Mouse (Mus musculus) kidney, adult 11 months (tissue): ENCODE results near the gene Taf10.
"Not testable (repeated sequence)": the region's sequence is repeated elsewhere in the genome, so short reads cannot be mapped to it uniquely, and the experiment has no call there.

Experiments used
- DNase-seq: peaks from one replicate; pipeline ENCODE4 v3.0.0; 2022

The Taf10 gene

DNA sequence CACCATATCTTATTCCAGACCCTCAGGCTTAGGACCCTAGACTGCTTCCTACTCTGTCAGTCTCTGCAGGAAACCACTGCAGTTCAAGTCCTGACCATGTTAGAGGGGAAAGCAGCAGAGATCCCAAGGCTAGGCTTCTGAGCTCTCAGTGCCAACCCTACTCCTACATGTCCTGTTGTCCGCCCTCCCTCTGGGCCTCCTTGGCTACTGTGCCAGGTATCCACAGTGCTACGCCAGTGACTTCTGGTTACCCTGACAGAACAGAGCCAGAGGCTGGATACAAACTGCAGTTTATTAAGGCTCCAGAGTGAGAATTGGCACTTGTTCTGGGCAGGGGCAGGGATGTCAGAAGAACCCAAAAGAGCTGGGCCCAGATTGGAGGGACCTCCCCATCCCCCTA lies 8.6 kb upstream of the Taf10 start:
- no peak for DNase-seq

DNA sequence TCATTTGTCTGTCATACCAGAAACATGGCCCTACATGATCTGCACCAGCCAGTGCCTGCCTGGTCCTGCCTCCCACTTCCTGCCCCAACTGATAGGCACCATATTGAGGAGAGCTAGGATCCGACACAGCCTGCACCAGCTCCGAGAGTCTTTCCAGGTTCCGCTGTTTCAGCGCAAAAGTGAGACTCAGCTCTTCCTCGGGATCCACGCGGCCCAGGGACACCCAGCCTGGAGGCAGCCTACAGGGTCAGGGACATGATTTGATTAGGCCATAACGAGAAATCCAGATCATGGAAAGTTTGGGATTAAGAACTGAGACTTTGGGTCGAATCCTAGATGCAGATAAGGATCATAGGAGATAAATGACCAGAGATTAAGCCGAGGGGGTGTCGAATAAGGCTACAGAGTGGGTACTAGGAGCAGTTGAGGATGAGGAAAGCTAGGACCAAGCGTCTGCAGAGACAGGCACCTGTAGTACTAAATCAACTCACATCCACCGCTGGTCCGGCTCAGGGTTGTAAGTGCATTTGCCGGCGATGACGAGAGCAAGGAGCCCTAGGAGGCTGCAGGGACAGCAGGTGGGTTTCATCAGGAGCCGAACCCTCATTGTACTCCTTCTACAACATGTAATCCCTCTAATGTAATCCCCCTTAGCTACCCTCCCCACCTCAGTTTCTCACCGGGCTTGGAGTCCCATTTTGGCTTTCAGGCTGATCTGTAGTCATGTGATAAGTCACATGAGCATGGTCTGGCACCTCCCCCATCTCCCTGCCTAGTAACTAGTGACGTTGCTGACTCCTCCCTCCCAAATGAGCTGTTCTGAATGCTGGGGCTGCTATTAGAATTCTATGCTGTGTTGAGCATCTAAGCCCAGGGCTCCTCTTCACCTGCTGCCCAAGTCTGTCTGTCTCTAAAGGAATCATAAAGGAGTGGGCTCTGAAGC lies 7.6 kb upstream of the Taf10 start, which contains the start of gene Tpp1:
Gene Tpp1 (minus strand): TSS at position 745 of the 943 bp plus-strand sequence.
- peak; percentile 96 for DNase-seq

DNA sequence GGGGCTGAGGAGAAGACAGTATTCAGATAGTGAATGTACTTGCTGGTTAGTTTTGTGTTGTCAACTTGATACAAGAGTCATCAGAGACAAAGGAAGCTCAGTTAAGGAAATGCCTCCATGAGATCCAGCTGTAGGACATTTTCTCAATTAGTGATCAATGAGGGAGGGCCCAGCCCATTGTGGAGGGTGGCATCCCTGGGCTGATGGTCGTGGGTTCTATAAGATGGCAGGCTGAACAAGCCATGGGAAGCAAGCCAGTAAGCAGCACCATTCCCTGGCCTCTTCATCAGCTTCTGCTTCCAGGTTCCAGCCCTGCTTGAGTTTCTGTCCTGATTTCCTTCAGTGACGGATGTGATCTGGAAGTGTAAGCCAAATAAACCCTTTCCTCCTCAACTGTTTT lies 3.6 kb upstream of the Taf10 start:
- no peak for DNase-seq

DNA sequence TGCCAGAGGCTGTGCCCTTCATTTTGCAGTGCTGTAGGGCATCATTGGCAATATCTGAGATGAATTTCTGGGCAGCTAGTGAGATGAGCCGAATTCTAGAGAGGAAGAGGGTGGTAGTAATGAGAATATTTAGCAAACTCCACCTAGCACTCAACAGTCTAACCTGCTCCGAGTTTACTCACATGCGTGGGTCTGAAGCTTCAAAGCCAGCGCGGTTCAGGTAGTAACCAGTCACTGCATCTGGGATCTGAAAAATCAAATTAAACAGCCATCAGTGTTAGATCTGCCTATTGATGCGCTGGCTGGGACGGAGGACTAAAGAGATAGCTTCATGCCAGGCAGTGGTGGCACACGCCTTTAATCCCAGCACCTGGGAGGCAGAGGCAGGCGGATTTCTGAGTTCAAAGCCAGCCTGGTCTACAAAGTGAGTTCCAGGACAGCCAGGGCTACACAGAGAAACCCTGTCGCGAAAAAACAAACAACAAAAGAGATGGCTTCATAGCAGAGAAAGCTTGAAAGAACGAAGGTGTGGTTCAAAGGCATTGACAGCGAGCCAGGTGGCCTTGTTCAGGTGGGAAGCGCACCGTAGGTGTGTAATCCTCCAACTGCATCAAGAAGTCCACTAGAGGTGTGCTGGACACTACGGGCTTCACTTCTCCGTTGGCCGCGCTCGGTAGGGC lies 775 bp downstream of the Taf10 start:
- DNase-seq, result not testable (repeated sequence)

DNA sequence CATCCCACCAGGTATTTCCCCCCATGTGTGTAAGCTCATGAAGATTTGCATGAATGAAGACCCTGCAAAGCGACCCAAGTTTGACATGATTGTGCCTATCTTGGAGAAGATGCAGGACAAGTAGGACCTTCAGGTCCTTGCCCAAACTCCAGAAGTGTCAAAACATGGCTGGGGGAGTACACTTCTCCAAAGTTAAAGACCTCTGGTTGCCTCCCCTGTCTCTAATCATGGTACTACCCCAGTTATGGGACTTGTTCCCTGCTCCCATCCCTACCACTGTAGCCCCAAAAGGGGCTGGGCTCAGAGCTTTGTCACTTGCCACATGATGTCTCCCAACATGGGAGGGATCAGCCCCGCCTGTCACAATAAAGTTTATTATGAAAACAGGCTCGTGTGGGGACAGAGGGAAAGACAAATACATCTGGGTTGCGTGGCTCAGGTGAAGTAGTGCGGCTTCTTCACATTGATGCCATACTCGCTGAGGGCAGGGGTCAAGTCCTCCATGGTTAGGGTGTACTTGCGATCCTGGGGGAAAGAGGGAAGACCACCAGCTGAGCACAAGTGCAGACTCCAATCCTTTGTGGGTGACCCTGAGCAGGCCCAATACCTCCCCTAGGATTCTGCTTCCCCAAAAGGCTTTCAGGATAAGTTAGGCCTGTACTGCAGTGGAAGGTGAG lies 1.5 kb downstream of the Taf10 start:
- not testable (repeated sequence) for DNase-seq

DNA sequence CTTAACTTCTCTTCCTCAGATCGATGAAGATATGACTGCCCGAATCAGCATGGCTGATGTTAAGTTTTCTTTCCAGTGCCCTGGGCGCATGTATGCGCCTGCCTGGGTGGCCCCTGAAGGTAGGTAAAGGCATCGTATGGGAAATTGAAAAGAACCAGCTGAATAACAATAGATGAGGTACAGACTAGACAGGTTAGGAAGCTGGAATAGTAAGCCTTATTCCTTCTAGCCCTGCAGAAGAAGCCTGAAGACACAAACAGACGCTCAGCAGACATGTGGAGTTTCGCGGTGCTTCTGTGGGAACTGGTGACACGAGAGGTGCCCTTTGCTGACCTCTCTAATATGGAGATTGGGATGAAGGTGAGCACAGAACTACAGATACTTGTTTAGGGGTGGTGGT lies 2.2 kb downstream of the Taf10 start:
- no peak for DNase-seq

DNA sequence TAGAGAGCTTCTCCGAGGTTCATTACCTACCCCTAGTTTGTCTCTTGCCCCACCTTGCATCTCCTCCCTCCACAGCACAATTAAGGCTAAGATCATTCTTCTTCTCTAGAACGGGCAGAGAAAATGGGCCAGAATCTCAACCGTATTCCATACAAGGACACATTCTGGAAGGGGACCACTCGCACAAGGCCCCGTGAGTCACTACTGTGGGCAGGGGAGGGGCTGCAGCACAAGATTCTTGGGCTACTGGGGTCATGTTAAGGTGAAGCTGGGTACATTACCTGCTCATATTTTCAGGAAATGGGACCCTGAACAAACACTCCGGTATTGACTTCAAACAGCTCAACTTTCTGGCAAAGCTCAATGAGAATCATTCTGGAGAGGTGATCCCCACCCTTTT lies 3.3 kb downstream of the Taf10 start:
- no peak for DNase-seq

DNA sequence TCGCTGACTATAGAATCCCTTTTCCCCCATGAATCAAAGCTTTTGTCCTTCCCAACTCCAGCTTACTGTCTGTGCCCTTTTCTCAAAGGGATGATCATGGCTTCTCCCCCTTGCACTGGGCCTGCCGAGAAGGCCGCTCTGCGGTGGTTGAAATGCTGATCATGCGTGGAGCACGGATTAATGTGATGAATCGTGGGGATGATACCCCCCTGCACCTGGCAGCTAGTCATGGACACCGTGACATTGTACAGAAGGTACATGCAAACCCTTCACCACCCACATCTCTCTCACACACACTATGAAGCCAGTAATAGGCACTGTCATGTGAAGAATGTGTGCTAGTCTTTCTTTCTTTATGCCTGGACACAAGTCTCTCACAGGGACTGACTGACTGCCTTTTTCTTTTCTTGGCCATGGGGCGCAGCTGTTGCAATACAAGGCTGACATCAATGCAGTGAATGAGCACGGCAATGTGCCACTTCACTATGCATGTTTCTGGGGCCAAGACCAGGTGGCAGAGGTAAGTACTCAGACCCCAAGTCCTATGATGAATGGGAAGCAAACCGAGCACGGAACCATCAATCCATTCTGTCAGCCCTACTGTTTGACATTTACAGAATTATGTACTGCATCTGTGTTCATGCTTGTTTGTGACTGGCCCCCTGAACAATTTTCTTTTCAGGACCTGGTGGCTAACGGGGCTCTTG lies 3.9 kb downstream of the Taf10 start:
- no peak for DNase-seq

DNA sequence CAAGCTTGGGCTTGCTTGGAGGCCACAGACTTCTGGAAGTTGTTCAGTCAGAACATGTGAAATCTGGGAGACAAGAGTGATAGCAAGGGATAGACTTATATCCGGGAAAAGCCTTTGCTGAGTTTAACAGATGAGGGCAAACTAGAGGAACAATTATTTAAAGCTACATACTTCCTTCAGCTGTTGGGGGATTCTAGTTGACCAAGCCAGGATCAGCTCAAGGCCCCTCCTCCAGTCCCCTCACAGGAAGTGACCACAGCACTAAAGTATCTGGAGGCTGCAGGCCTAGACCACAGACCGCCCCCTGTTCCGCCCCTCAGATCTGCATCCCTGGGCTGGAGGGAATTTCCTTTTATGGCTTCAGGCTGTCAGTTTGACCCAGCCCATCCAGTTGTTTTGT lies 5.2 kb downstream of the Taf10 start:
- peak; percentile 77 for DNase-seq

DNA sequence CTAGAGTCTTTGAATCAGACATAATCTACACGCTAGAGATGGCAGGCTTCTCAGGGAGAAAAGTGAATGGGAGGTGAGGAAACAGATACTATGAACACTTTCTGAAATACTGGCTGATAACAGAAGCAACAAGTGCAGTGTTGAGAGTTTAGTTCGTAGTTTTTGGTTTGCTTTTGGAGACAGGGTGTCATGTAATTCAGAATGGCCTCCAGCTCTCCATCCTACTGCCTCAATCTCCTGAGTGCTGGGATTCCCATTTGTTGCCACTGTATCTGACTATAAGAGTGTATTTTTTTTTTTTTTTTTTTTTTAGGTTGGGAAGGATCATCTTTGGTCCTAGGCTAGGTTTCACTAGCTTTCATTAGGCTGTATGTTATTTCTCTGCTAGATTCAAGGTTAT lies 5.9 kb downstream of the Taf10 start:
- DNase-seq, result no peak

DNA sequence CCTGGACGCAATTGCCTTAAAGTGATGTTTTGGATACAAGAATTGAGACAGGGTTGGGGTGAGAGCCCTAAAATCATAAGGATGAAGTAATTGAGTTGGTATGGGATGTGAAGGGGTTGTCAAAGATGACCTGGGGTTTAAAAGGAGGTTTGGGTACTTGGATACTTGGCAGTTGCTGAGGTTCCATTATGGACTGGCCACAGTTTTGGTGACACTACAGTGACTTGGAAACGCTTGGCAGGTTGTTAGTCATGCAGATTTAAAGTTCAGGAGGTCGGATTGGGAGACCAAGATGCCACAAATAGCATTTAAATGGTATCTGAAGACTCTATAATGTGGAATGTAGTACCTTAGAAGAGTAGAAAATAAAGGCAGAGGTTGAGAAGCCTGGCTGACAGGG lies 6.5 kb downstream of the Taf10 start:
- no peak for DNase-seq

DNA sequence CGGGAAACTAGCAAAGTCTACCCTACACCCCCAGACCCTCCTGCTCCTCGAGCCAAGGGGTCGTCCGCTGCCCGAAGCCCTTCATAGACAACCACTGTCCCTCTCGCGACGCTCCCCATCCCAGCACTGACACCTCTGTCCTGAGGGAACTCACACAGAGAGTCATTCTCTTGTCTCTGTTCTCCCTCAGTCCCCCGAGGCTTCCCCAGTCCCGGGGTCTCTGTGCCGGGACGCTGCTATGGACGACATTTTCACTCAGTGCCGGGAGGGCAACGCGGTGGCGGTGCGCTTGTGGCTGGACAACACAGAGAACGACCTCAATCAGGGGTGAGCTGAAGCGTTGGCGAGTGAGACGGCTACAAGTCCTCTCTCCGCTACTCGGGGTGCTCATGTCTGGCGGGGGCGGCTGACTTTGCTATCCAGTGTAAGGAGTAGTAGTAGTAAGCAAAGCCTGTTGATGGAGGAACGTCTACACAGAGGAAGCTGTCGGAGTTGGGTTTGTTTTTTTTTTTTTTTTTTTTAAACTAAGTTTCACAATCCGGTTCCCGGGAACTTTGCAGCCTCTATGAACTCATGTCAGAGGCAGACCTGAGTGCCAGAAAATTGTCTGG lies 7.1 kb downstream of the Taf10 start, which contains the start of gene Rrp8:
Gene Rrp8 (minus strand): TSS at position 475 of the 611 bp plus-strand sequence.
- peak; percentile 37 for DNase-seq

DNA sequence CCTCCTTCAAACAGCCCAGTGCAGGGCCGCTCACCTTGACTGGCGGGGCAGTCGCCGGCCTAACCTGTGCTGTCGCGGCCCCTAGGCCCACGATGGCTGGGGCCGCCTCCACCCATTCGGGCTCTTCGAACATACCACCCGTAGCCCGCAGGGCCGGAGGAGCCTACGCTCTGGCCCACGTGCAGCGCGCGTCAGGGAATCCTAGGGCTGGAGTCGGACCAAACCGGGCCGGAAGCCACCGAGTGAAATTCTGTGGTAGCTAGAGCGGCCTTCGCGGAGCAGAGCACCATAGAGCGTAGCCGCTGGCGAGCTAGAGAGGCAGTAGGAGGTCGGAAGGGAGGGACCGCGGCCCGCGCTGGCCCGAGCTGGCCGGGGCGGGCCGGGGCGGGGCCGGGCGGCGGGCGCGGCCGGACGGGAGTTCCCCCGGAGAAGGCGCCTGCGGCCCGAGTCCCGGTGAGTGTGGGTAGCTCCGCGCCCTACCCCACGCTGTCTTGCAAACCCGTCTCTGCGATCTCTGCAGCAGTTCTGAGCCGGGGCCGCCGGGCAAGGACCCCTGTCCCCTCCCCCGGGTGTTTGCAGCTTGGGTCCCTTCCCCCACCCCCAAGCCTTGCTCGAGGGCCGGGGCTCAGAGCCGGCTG lies 7.8 kb downstream of the Taf10 start, which contains the start of gene Ilk:
Gene Ilk (plus strand): TSS at position 329 of the 638 bp plus-strand sequence.
- peak; percentile 95 for DNase-seq

DNA sequence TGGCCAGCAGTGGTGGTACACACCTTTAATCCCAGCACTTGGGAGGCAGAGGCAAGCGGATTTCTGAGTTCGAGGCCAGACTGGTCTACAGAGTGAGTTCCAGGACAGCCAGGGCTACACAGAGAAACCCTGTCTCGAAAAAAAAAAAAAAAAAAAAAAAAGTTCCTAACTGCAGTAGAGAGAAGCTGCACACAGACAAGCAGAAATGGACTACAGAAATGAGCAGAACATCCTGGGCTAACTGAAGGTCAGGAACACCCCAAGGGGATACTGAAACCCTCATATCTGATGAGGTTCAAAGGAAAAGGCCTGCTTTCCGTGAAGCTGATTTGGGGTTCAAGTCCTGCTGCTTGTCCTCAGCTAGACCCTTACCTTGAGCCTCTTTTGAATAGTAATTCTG lies 8.7 kb downstream of the Taf10 start:
- DNase-seq, result not testable (repeated sequence)

DNA sequence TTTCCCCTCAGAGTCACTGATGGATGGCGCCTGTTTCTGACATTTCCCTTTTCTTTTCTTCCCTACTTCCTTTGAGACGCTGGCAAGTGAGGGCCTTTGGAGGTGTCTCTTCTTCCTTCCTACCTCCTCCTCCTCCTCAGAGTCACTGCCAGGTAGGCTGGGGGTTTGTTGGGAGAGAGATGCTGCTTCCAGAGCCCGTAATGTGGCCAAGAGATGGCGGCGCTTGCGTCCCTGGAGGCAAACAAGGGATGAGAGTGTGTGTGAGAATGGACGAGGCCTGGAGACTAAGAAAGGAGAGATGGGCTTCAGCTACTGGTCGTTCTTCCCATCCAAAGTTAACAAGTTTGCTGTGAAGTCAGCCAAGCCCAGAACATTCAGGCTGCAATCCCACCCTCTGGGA lies 9.3 kb downstream of the Taf10 start:
- DNase-seq, result no peak

DNA sequence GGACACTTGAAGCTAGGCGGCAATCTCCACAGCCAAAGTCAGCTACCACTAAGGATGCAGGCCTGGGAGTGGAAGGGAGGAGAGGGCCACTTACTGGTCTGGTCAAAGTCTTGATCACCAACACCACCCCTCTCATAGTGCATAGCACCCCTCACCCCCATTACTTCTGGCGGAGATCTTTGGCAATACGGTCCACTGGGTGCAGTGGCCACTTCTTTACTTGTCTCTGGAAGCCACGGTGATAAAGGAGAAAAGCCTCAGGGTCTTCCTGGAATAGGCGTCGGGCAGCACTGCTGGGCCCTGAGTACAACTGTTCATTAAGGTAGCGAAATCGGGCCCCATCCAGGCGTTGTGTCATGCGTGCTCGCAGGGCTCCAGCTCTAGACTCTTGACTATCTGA lies 10.3 kb downstream of the Taf10 start:
- no peak for DNase-seq

DNA sequence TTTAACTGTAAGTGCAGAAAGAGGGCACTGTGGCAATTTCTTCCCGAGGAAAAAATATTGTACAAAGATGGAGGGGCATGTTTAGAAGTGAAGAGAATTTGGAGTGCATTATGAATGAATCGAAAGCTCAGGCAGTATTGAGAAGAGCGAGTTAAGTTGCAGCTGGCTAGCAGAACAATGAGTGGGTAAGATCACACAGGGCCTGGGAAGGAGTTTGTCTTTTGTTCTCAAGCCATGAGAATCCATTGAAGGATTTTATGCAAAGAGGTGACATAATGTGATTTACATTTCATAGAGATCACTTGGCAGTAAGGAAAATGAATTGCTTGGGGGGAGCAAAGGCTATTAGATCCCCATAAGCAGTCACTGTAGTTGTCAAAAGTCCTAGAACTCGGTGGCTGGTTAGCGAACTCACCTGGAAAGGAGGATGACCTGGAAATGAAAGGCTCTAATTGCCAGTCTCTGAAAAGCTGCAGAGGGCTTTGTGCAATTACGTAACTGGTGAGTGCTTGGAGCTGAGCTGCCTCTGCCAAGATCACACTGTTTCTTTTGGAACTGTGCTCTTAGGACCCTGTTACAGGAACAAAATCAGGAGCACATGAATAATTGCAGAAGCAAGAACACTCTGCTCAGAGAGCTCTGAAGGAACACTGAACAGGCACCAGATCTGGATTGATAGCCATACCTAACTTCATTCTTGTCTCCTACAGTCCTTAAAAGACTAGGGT lies 15.3 kb downstream of the Taf10 start:
- no peak for DNase-seq

DNA sequence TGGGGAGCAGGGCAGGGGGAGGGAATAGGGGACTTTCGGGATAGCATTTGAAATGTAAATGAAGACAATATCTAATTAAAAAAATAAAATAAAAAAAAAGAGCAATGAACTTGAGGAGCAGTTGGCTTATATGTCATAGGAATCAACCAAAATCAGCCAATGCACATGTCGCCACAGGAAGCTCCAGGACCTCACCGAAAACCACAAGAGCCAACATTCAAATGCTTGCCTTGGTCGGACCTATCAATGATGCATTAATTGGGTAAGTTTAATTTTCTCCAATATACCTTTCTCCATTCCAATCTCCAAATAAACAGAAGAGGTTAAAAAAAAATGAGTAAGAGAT lies 17.2 kb downstream of the Taf10 start:
- DNase-seq, result no peak

DNA sequence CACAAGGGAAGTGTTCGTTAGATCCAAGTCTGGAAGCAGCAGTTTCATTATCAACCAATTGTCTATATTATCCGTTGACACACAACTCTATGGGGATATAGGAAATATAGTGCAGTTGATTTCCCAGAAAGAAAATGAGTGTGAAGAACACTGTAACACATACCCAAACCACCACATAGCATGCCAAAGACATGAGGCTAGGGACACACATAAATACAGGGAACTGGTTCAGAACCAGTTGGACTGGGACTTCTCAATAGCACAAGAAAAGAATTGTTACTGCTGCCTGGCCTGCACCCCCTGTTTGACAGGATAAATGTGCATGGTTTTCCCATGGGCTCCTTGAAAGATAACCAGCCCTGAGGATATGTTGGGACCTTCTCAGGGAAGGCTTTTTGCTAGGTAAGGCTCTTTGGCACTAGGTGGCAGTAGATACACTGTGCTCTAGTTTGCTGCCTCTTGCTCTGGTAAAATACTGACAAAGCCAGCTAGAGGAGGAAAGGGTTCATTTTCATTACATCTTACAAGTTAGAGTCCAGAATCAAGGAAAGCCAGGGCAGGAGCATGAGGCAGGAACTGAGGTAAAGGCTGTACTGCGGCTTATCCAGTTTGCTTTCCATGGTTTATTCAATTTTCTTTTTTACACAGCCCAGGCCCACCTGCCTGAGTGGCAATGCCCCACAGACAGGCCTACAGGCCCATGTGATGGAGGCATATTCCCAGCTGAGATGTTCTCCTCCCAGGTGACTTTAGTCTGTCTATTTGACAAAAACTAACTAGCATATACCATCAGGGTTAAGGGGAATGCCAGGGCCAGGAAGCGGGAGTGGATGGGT lies 17.8 kb downstream of the Taf10 start:
- DNase-seq, result peak; percentile 41

DNA sequence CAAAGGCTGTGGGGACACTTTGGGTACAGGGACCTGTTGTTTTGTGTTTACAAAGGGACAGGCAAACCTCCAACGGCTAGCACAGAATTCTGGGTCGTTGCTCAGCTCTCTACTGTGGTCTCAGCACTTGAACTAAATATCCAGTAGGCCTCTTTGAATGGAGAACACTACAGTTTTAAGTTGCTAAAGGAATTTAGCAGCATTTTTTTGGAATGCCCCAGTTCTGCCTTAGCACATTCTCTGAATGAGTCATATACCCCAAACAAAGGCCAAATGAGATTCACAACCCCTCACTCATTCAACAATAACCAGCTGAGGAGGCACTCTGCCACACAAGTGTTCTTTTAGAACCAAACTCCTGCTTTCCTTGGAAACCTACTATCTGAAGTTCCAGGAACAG lies 22.2 kb downstream of the Taf10 start:
- no peak for DNase-seq
